Mouse (Mus musculus) MEL (cell line): ENCODE results near the gene St3gal2.

Source experiments
- CTCF ChIP-seq, 3 experiments: IDR thresholded peaks in 2 of 3; conservative IDR thresholded peaks in 1 of 3; 2 replicates each; pipeline ENCODE4 v1.5.1; 2011 to 2012; ENCODE audit warnings: low read length in 3 of 3, low read depth in 2 of 3, mild to moderate bottlenecking in 2 of 3, improper control_type of control experiment in 1 of 3, inconsistent platforms in 1 of 3, mixed read lengths in 1 of 3, moderate library complexity in 1 of 3; ENCODE audit not compliant: control insufficient read depth in 1 of 3, insufficient read depth in 1 of 3, poor library complexity in 1 of 3, severe bottlenecking in 1 of 3
- MYC ChIP-seq: IDR thresholded peaks from 2 replicates; pipeline ENCODE4 v1.6.1; 2011; ENCODE audit warnings: low read depth, mild to moderate bottlenecking, low read length, improper control_type of control experiment, moderate library complexity

DNA sequence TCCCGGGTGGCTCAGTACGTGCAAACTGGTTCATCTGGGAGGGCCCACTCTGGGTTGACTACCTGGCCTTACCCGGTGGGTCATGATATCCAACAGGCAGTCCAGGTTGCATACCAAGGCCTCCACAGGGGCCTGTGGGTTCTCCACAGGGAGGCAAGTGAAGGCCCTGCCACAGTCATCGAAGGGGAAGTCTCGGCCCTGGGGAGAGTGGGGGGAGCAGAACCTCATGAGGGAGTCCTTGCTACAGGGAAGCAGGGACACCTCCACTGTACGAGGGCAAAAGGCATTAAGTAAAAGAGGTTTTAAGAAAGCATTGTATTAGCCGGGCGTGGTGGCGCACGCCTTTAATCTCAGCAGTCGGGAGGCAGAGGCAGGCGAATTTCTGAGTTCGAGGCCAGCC is 23.9 kb upstream of the St3gal2 start:
- TF ChIP-seq CTCF (IDR thresholded peaks at IDR 0.05 in 2 of 3, conservative IDR thresholded peaks at IDR 0.05 in 1 of 3; ENCODE audit: control insufficient read depth in 1 of 3, insufficient read depth in 1 of 3, low read depth in 2 of 3, low read length in 3 of 3, poor library complexity in 1 of 3, severe bottlenecking in 1 of 3): no peak
- TF ChIP-seq MYC: no peak
